Mouse (Mus musculus) stomach, postnatal 0 days (tissue): ENCODE measurements around the gene Napepld.

Experiments used
- CTCF ChIP-seq: IDR thresholded peaks from 2 replicates; pipeline ENCODE4 v1.5.1; 2016; ENCODE audit warnings: antibody characterized with exemption, low read depth, mild to moderate bottlenecking, moderate library complexity
- EP300 ChIP-seq: optimal IDR thresholded peaks from 2 replicates; pipeline ENCODE3; 2016; ENCODE audit warnings: antibody characterized with exemption

DNA sequence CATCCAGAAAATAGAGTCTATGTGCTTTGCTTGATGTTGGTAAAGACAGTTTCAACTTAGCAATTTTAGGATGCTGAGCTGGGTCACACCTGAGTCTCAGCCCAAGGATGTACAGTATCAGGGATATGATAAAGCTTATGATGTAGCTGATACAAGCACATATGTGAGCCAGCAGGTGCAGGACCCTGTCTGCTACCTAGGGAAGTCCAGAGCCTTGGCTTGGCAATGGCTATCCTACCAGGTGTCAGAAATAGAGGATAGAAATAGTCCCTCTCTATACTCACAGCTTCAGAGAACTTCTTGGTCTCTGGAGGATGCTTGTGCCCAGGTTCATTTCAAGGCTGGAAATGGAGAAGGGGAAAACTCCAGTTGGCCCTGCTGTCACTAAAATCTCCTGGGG lies 75.3 kb downstream of the Napepld start:
- TF ChIP-seq CTCF (no peak), EP300 (no peak)
